Mouse (Mus musculus) ES-E14 (cell line): ENCODE measurements around the gene Flt3l. TPM values are rescaled to one million over a fixed set of nuclear protein-coding genes. Genes with fewer than 3 reads are reported as not detected.

Source experiments
- DNase-seq: peaks from one replicate; pipeline ENCODE4 v3.0.0-alpha.2; 2013; ENCODE audit warnings: low read depth, low spot score
- H3K27ac ChIP-seq: 2 replicates; pipeline ENCODE4 v1.5.1; 2012; ENCODE audit warnings: low read depth, mild to moderate bottlenecking, low read length, moderate library complexity, mixed read lengths; ENCODE audit not compliant: poor library complexity, insufficient read depth, severe bottlenecking
- H3K36me3 ChIP-seq: 2 replicates; pipeline ENCODE4 v1.6.1; 2012; ENCODE audit warnings: mild to moderate bottlenecking, low read length, moderate library complexity, mixed read lengths; ENCODE audit not compliant: control insufficient read depth, poor library complexity, insufficient read depth, severe bottlenecking
- H3K4me1 ChIP-seq, 2 experiments: fragments of 150-350 bp in 1 of 2; sonication (generic) in 1 of 2; 2 replicates each; pipeline ENCODE4 v1.6.1; 2012; ENCODE audit warnings: low read length in 2 of 2, mild to moderate bottlenecking in 1 of 2, mixed read lengths in 1 of 2; ENCODE audit not compliant: control insufficient read depth in 2 of 2, insufficient read depth in 2 of 2, poor library complexity in 1 of 2
- H3K4me3 ChIP-seq, 2 experiments: fragments of 150-350 bp in 1 of 2; sonication (generic) in 1 of 2; 2 replicates each; pipeline ENCODE4 v1.5.1; 2012; ENCODE audit warnings: low read length in 2 of 2, low read depth in 1 of 2, mild to moderate bottlenecking in 1 of 2, mixed read lengths in 1 of 2; ENCODE audit not compliant: insufficient read depth in 1 of 2, poor library complexity in 1 of 2, severe bottlenecking in 1 of 2
- H3K9ac ChIP-seq: 2 replicates; pipeline ENCODE4 v1.6.1; 2012; ENCODE audit warnings: low read depth, mild to moderate bottlenecking, low read length, mixed read lengths; ENCODE audit not compliant: poor library complexity, insufficient read depth, severe bottlenecking
- H3K9me3 ChIP-seq: fragments of 150-350 bp; sonication (generic); 2 replicates; pipeline ENCODE4 v1.6.1; 2012; ENCODE audit warnings: low read depth, mild to moderate bottlenecking, low read length; ENCODE audit not compliant: control insufficient read depth, insufficient read depth
- CHD2 ChIP-seq: IDR thresholded peaks from 2 replicates; pipeline ENCODE4 v1.6.1; 2014; ENCODE audit warnings: mild to moderate bottlenecking, low read depth, low read length, inconsistent platforms
- HCFC1 ChIP-seq: IDR thresholded peaks from 2 replicates; pipeline ENCODE4 v1.6.1; 2012; ENCODE audit warnings: low read length, inconsistent platforms, borderline replicate concordance; ENCODE audit not compliant: insufficient read depth
- MAFK ChIP-seq: IDR thresholded peaks from 2 replicates; pipeline ENCODE4 v1.6.1; 2014; ENCODE audit warnings: mild to moderate bottlenecking, low read depth, low read length, inconsistent platforms; ENCODE audit not compliant: insufficient read depth
- ZC3H11A ChIP-seq: IDR thresholded peaks from 2 replicates; pipeline ENCODE4 v1.6.1; 2012; ENCODE audit warnings: low read depth, mild to moderate bottlenecking, inconsistent platforms, low read length, borderline replicate concordance
- ZNF384 ChIP-seq: IDR thresholded peaks from 2 replicates; pipeline ENCODE4 v1.6.1; 2012; ENCODE audit warnings: low read depth, low read length, inconsistent platforms
- in situ Hi-C, 2 experiments: fragments of 600-800 bp; cut with MboI; formaldehyde crosslinking; loops; one replicate each; pipeline ENCODE4 v1.15.1; 2025; ENCODE audit warnings: low sequenced_read_pairs in 2 of 2, inconsistent platforms in 1 of 2; ENCODE audit not compliant: unreplicated experiment in 2 of 2
- total RNA-seq: library from RNA; depleted of rRNA; stranded (reverse); fragments of 300-350 nt; gene quantifications from 2 replicates; pipeline ENCODE4 v1.2.3, GENCODE M21; 2012

Flt3l gene
- total RNA-seq, 1 experiment = 1.8 TPM

- no peaks in the 10 kb centered on the region for H3K9me3 ChIP-seq
- peak overlapping the region; percentile 93 to 98 for H3K4me3 ChIP-seq
- peaks cover 0 to 17% of the 10 kb centered on the region in 2 experiments; a peak in 2 of 4 replicates for H3K4me1 ChIP-seq
- H3K36me3 ChIP-seq = peaks cover 69% of the 10 kb centered on the region
- peak overlapping the region; percentile 99 for H3K9ac ChIP-seq
- in situ Hi-C loops = no loop called here
- DNase-seq = no peak
- peak overlapping the region; percentile 95; the same call in 1 of the 2 replicates for H3K27ac ChIP-seq
- TF ChIP-seq MAFK = no peak
- TF ChIP-seq HCFC1 = peak; percentile 73; the same call in 1 of the 2 replicates
Measured at GRCm38 (mm10) chr7:45123186-45123570, 13.1 kb downstream of the Flt3l start.

GRCm38 (mm10) chr7:45122561-45123185 is 13.6 kb downstream of the Flt3l start:
- peak overlapping the region; percentile 99 for H3K9ac ChIP-seq
- DNase-seq = no peak
- no peaks in the 10 kb centered on the region for H3K9me3 ChIP-seq
- in situ Hi-C loops = no loop called here
- H3K4me3 ChIP-seq = peak overlapping the region; percentile 93 to 98
- H3K36me3 ChIP-seq = peaks cover 65% of the 10 kb centered on the region
- no peak for TF ChIP-seq MAFK
- no peak for TF ChIP-seq ZC3H11A
- TF ChIP-seq HCFC1 = no peak
- TF ChIP-seq ZNF384 = no peak
- TF ChIP-seq CHD2 = no peak
- peaks cover 0 to 17% of the 10 kb centered on the region in 2 experiments; a peak in 2 of 4 replicates for H3K4me1 ChIP-seq
- peak overlapping the region; percentile 6 for H3K27ac ChIP-seq

- no peak for DNase-seq
- Histone ChIP-seq H3K27ac (peak overlapping the region; percentile 25; the same call in 1 of the 2 replicates), H3K4me3 (peak overlapping the region in 1 of 2 experiments; percentile 98; a peak in 2 of 4 replicates), H3K9me3 (no peaks in the 10 kb centered on the region), H3K4me1 (peaks cover 0 to 19% of the 10 kb centered on the region in 2 experiments; a peak in 2 of 4 replicates), H3K9ac (peak overlapping the region; percentile 99; the same call in 1 of the 2 replicates), H3K36me3 (peaks cover 60% of the 10 kb centered on the region)
- TF ChIP-seq ZC3H11A (no peak), ZNF384 (no peak), HCFC1 (no peak), CHD2 (no peak), MAFK (no peak)
- in situ Hi-C loops = no loop called here
Measured at GRCm38 (mm10) chr7:45121966-45122365, 14.3 kb downstream of the Flt3l start.

- Histone ChIP-seq H3K4me3 (peak overlapping the region in 1 of 2 experiments; percentile 98; a peak in 1 of 4 replicates), H3K9me3 (no peaks in the 10 kb centered on the region), H3K36me3 (peaks cover 54% of the 10 kb centered on the region), H3K4me1 (peaks cover 0 to 19% of the 10 kb centered on the region in 2 experiments; a peak in 2 of 4 replicates), H3K27ac (peak overlapping the region; percentile 25; the same call in 1 of the 2 replicates), H3K9ac (peak overlapping the region; percentile 99; the same call in 1 of the 2 replicates)
- in situ Hi-C loops = no loop called here
- no peak for TF ChIP-seq HCFC1
- no peak for TF ChIP-seq ZC3H11A
- TF ChIP-seq CHD2 = no peak
- no peak for TF ChIP-seq ZNF384
- TF ChIP-seq MAFK = no peak
- no peak for DNase-seq
Measured at GRCm38 (mm10) chr7:45121404-45121803, 14.8 kb downstream of the Flt3l start.
